Mouse (Mus musculus): ENCODE measurements around the gene Slain2. TPM values are rescaled to one million over a fixed set of nuclear protein-coding genes. Genes with fewer than 3 reads are reported as not detected.

Slain2 gene
- polyA plus RNA-seq, 1 experiment: 48.4 TPM

DNA sequence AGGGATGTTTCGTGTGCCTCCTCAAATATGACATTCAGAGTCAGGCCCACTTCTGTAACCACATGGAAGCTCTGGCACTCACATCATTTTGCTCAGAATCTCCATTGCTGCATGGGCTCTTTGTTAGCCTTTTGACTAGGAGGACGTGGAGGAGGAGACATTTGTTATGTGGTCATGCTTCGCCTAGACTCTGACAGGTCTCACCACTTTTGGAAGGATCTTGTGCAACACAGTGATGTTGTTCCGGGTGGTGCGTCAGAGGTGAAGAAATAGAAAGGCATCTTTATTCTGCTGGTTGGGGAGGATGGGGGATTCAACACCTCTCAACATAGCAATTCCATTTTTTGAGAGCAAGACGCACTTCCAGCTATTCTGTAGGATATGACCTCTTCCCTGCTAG lies 6.7 kb upstream of the Slain2 start:
- Histone ChIP-seq H3K27me3 (ENCODE audit: control insufficient read depth, insufficient read depth, low read length, poor library complexity, severe bottlenecking) (no peaks in the 10 kb centered on the region), H3K9me3 (replicated peaks; ENCODE audit: control insufficient read depth, insufficient read depth, low read length, poor library complexity, severe bottlenecking) (no peaks in the 10 kb centered on the region)
- no peak for TF ChIP-seq CTCF (IDR thresholded peaks at IDR 0.05; ENCODE audit: low read depth, low read length)
- TF ChIP-seq POLR2A (IDR thresholded peaks at IDR 0.05; ENCODE audit: insufficient read depth, low read length): no peak
- no peak for TF ChIP-seq EP300 (IDR thresholded peaks at IDR 0.05; ENCODE audit: insufficient read depth, low read depth, low read length)

DNA sequence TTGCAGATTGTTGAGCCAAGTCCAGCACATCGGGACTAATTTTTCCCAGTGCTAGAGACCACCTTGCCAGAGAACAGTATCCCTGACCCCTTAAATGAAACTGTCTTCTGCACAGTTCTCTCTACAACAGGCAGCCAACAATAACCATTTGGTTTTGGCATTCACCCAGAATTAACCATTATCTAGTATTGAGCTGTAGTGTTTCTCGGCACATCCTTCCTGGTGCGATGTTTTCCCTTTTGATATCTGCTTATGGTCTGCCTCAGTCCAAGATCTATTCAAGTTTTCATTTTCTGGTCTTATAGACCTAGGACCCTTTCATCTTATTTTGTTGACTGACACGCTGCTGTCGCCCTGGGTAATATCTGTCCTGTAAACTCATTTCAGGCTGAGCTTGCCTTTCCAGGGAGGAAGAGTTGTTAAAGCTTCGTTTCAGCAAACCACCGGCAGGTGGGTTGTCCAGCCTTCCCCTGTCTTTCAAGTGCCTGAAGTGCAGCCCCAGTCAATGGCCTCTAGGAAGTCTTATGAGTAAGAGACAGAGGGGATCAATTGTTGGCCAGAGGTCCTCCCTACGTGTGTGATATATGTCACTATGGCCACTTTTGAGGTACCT lies 5.7 kb upstream of the Slain2 start:
- no peak overlapping the region for H3K9ac ChIP-seq (ENCODE audit: low read depth, poor library complexity, severe bottlenecking)
- H3K36me3 ChIP-seq (ENCODE audit: control insufficient read depth, insufficient read depth, low read length, poor library complexity, severe bottlenecking): no peaks in the 10 kb centered on the region

More for the DNA sequence above, 6.7 kb upstream of the Slain2 start:
- no peak overlapping the region for H3K9ac ChIP-seq (ENCODE audit: low read depth, poor library complexity, severe bottlenecking)
- no peak overlapping the region for H3K4me3 ChIP-seq (ENCODE audit: low read depth, low read length)
- H3K36me3 ChIP-seq (ENCODE audit: control insufficient read depth, insufficient read depth, low read length, poor library complexity, severe bottlenecking): no peaks in the 10 kb centered on the region
- H3K4me1 ChIP-seq (ENCODE audit: control insufficient read depth, insufficient read depth, low read length): no peaks in the 10 kb centered on the region
- H3K27ac ChIP-seq (ENCODE audit: insufficient read depth, low read length): no peak overlapping the region

DNA sequence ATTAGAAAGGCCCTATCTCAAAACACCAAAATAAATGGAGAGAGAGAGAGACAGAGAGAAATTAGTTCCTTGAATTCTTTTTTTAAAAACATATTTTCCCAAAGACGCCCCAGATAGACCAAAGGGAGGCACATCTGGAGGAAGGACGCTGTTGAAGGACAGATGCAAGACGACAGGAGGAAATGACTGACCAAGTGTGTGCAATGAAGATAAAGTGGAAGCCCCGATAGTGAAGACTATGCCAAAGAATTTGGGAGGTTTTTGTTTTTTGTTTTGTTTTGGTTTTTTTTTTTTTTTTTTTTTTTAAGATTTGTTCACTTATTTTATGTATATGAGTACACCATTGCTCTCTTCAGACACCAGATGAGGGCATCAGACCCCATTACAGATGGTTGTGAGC lies 4.7 kb upstream of the Slain2 start:
- Histone ChIP-seq H3K4me1 (ENCODE audit: control insufficient read depth, insufficient read depth, low read length) (no peaks in the 10 kb centered on the region), H3K27ac (ENCODE audit: insufficient read depth, low read length) (no peak overlapping the region), H3K27me3 (ENCODE audit: control insufficient read depth, insufficient read depth, low read length, poor library complexity, severe bottlenecking) (no peaks in the 10 kb centered on the region), H3K36me3 (ENCODE audit: control insufficient read depth, insufficient read depth, low read length, poor library complexity, severe bottlenecking) (no peaks in the 10 kb centered on the region), H3K9ac (ENCODE audit: low read depth, poor library complexity, severe bottlenecking) (no peak overlapping the region), H3K9me3 (replicated peaks; ENCODE audit: control insufficient read depth, insufficient read depth, low read length, poor library complexity, severe bottlenecking) (no peaks in the 10 kb centered on the region), H3K4me3 (ENCODE audit: low read depth, low read length) (no peak overlapping the region)
- TF ChIP-seq EP300 (IDR thresholded peaks at IDR 0.05; ENCODE audit: insufficient read depth, low read depth, low read length): no peak
- TF ChIP-seq POLR2A (IDR thresholded peaks at IDR 0.05; ENCODE audit: insufficient read depth, low read length): no peak
- TF ChIP-seq CTCF (IDR thresholded peaks at IDR 0.05; ENCODE audit: low read depth, low read length): no peak

More for the DNA sequence above, 5.7 kb upstream of the Slain2 start:
- H3K4me3 ChIP-seq (ENCODE audit: low read depth, low read length): no peak overlapping the region
- H3K27ac ChIP-seq (ENCODE audit: insufficient read depth, low read length): no peak overlapping the region
- H3K4me1 ChIP-seq (ENCODE audit: control insufficient read depth, insufficient read depth, low read length): no peaks in the 10 kb centered on the region
- no peaks in the 10 kb centered on the region for H3K9me3 ChIP-seq (replicated peaks; ENCODE audit: control insufficient read depth, insufficient read depth, low read length, poor library complexity, severe bottlenecking)
- H3K27me3 ChIP-seq (ENCODE audit: control insufficient read depth, insufficient read depth, low read length, poor library complexity, severe bottlenecking): no peaks in the 10 kb centered on the region
- TF ChIP-seq CTCF (IDR thresholded peaks at IDR 0.05; ENCODE audit: low read depth, low read length) (no peak), EP300 (IDR thresholded peaks at IDR 0.05; ENCODE audit: insufficient read depth, low read depth, low read length) (no peak), POLR2A (IDR thresholded peaks at IDR 0.05; ENCODE audit: insufficient read depth, low read length) (no peak)

DNA sequence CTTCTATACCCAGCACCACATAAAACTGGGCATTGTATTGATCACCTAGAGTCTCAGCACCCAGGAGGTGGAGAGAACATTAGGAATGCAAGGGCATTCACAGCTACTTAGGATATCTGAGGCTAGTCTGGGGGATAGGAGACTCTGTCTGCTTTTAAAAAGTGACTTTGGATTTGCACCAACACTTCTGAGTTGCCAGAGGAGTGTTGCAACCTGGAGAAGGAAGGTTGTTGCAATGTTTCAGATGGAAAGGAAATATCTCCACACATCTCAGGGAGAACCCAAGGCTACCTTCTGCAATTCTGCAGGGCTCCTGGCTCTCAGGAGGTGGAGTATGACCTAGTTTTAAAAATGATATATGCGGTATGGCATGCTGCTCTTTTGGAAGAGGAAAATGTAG lies 3.7 kb upstream of the Slain2 start:
- no peak overlapping the region for H3K9ac ChIP-seq (ENCODE audit: low read depth, poor library complexity, severe bottlenecking)
- TF ChIP-seq EP300 (IDR thresholded peaks at IDR 0.05; ENCODE audit: insufficient read depth, low read depth, low read length) (no peak), POLR2A (IDR thresholded peaks at IDR 0.05; ENCODE audit: insufficient read depth, low read length) (no peak), CTCF (IDR thresholded peaks at IDR 0.05; ENCODE audit: low read depth, low read length) (no peak)
- no peak overlapping the region for H3K4me3 ChIP-seq (ENCODE audit: low read depth, low read length)
- H3K27ac ChIP-seq (ENCODE audit: insufficient read depth, low read length): no peak overlapping the region
- no peaks in the 10 kb centered on the region for H3K4me1 ChIP-seq (ENCODE audit: control insufficient read depth, insufficient read depth, low read length)
- H3K36me3 ChIP-seq (ENCODE audit: control insufficient read depth, insufficient read depth, low read length, poor library complexity, severe bottlenecking): no peaks in the 10 kb centered on the region
- H3K9me3 ChIP-seq (replicated peaks; ENCODE audit: control insufficient read depth, insufficient read depth, low read length, poor library complexity, severe bottlenecking): no peaks in the 10 kb centered on the region
- H3K27me3 ChIP-seq (ENCODE audit: control insufficient read depth, insufficient read depth, low read length, poor library complexity, severe bottlenecking): no peaks in the 10 kb centered on the region

DNA sequence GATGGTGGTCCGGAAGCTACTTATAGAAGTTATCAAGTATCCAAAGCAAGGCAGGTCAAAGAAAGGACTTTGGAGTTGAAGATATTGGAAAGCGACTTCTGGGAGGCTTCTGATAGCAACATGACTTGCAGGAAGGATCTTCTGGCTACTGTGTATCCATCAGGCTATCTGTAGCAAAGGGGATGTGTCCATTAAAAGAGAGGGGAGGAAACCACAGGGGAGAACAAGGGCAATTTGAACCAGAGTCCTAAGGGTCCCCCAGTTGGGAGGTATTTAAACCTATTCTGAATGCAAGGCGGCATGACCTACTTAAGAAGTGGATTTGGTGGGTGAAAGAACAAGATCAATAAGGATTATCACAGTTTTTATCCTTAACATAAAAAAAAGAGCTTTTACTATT lies 2.8 kb upstream of the Slain2 start:
- Histone ChIP-seq H3K9ac (ENCODE audit: low read depth, poor library complexity, severe bottlenecking) (no peak overlapping the region), H3K9me3 (replicated peaks; ENCODE audit: control insufficient read depth, insufficient read depth, low read length, poor library complexity, severe bottlenecking) (no peaks in the 10 kb centered on the region), H3K27ac (ENCODE audit: insufficient read depth, low read length) (no peak overlapping the region), H3K4me1 (ENCODE audit: control insufficient read depth, insufficient read depth, low read length) (no peaks in the 10 kb centered on the region), H3K27me3 (ENCODE audit: control insufficient read depth, insufficient read depth, low read length, poor library complexity, severe bottlenecking) (no peaks in the 10 kb centered on the region), H3K36me3 (ENCODE audit: control insufficient read depth, insufficient read depth, low read length, poor library complexity, severe bottlenecking) (no peaks in the 10 kb centered on the region), H3K4me3 (ENCODE audit: low read depth, low read length) (no peak overlapping the region)
- no peak for TF ChIP-seq CTCF (IDR thresholded peaks at IDR 0.05; ENCODE audit: low read depth, low read length)

DNA sequence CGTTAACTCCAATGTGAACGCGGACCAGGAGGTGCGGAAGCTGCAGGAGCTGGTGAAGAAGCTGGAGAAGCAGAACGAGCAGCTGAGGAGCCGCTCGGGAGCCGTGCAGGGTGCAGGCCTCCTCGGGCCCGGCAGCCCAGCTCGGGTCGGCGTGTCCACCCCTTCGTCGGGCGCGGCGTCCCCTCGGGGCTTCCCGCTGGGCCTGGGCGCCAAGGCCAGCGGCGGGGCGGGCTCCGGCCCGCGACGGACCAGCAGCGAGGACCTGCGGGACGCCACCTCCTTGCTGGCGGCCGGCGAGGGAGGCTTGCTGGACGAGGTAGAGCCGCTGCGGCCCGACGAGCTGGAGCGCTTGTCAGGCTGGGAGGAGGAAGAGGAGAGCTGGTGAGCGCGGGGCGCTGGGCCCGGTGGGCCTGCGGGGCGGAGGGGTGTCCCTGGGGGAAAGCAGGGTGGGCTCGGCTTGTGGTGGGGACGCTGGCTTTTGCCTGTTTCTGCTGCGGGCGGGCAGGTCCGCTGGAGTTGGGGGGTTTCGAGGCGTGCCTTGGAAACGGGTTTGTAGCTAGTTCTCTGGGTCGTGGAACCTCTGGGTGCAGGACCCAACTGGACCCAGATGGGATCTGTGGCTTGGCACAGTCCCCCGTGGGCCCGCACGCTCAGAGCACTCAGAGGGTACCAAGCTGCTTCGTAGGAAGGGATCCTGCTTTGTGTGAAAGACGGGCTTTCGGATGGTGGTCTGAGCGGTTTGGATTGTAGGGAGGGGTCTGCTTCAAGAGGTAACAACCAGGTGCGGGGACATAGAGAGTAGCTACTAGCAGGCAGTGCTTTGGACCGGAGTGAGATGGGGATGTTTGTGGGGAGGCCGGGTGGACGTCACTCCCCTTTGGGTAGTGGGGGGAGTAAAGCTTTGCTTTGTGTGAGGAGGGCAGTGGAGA lies 793 bp downstream of the Slain2 start:
- Histone ChIP-seq H3K4me1 (ENCODE audit: control insufficient read depth, insufficient read depth, low read length) (no peaks in the 10 kb centered on the region), H3K9me3 (replicated peaks; ENCODE audit: control insufficient read depth, insufficient read depth, low read length, poor library complexity, severe bottlenecking) (no peaks in the 10 kb centered on the region), H3K4me3 (ENCODE audit: low read depth, low read length) (peak overlapping the region; percentile 78), H3K27me3 (ENCODE audit: control insufficient read depth, insufficient read depth, low read length, poor library complexity, severe bottlenecking) (no peaks in the 10 kb centered on the region), H3K36me3 (ENCODE audit: control insufficient read depth, insufficient read depth, low read length, poor library complexity, severe bottlenecking) (no peaks in the 10 kb centered on the region), H3K9ac (ENCODE audit: low read depth, poor library complexity, severe bottlenecking) (peak overlapping the region; percentile 89), H3K27ac (ENCODE audit: insufficient read depth, low read length) (peak overlapping the region; percentile 49; the same call in 1 of the 2 replicates)
- TF ChIP-seq POLR2A (IDR thresholded peaks at IDR 0.05; ENCODE audit: insufficient read depth, low read length) (no peak), CTCF (IDR thresholded peaks at IDR 0.05; ENCODE audit: low read depth, low read length) (no peak), EP300 (IDR thresholded peaks at IDR 0.05; ENCODE audit: insufficient read depth, low read depth, low read length) (no peak)
